Mouse (Mus musculus) embryonic facial prominence, embryonic 12.5 days (tissue): ENCODE measurements at regions not wholly inside any gene's neighbourhood (a gene's known extent, or its start where the extent isn't known, plus 50 kb on each side); places are given as distances from the start of the nearest gene placed in this dataset.

Experiments
- ATAC-seq: fragments of 200-750 bp; cut with Nextera tagmentation; 2 replicates; pipeline ENCODE4 v1.8.0; 2017; ENCODE audit not compliant: insufficient number of reproducible peaks, insufficient read depth, low FRiP score, low TSS enrichment
- H3K27ac ChIP-seq: fragments of 300-500 bp; sonication (generic); 2 replicates; pipeline ENCODE4 v1.5.1; 2016; ENCODE audit warnings: mild to moderate bottlenecking
- H3K27me3 ChIP-seq: fragments of 300-500 bp; sonication (generic); 2 replicates; pipeline ENCODE4 v1.6.1; 2016; ENCODE audit warnings: mild to moderate bottlenecking, moderate library complexity
- H3K36me3 ChIP-seq: fragments of 300-500 bp; sonication (generic); 2 replicates; pipeline ENCODE4 v1.6.1; 2016; ENCODE audit warnings: mild to moderate bottlenecking
- H3K4me1 ChIP-seq: fragments of 300-500 bp; sonication (generic); 2 replicates; pipeline ENCODE4 v1.6.1; 2016
- H3K4me2 ChIP-seq: fragments of 300-500 bp; sonication (generic); replicated peaks from 2 replicates; pipeline ENCODE4 v1.6.1; 2016; ENCODE audit warnings: mild to moderate bottlenecking, moderate library complexity
- H3K4me3 ChIP-seq: fragments of 300-500 bp; sonication (generic); 2 replicates; pipeline ENCODE4 v1.5.1; 2016; ENCODE audit warnings: mild to moderate bottlenecking
- H3K9ac ChIP-seq: fragments of 300-500 bp; sonication (generic); 2 replicates; pipeline ENCODE4 v1.6.1; 2016; ENCODE audit warnings: mild to moderate bottlenecking, moderate library complexity
- H3K9me3 ChIP-seq: fragments of 300-500 bp; sonication (generic); 2 replicates; pipeline ENCODE4 v1.6.1; 2016; ENCODE audit warnings: mild to moderate bottlenecking, moderate library complexity
- WGBS: fragments of 180-500 bp; shearing (Covaris S2); methylation state at CpG from one replicate; pipeline ENCODE4 v1.1.7; 2016; 5-methylcytosine and 5-hydroxymethylcytosine counted together

DNA sequence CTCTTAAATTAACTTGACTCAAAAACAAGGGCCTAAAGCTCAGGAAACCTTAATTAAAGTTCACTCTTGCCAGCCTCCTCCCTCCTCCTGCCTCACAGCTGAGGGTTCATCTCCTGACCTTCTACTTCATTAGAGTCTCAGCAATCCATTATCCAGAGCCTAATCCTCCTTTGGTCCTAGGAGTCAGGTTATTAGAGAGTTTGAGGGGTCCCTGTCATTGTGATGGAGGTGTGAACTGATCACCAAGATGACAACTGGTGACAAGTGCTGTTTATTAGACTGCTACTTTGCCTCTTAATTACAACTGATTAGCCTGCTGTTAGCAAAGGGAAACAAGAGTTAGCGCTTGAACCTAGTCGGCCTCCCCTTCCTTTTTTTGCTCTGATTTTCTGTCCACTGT, 481.1 kb downstream of the Ofcc1 start:
- Histone ChIP-seq H3K4me3 (no peak overlapping the region), H3K9me3 (no peaks in the 10 kb centered on the region), H3K9ac (no peak overlapping the region), H3K4me1 (no peaks in the 10 kb centered on the region), H3K4me2 (no peak overlapping the region), H3K27ac (no peak overlapping the region), H3K27me3 (peaks cover 5% of the 10 kb centered on the region; the same call in 1 of the 2 replicates), H3K36me3 (no peaks in the 10 kb centered on the region)
- ATAC-seq, result no peak
- WGBS, result 47% methylated on average over 2 of the region's 2 CpGs

GRCm38 (mm10) chr13:39877361-39878141, 483.7 kb downstream of the Ofcc1 start:
- no peaks in the 10 kb centered on the region for H3K9me3 ChIP-seq
- peak overlapping the region; percentile 15; the same call in 1 of the 2 replicates for H3K4me3 ChIP-seq
- H3K9ac ChIP-seq, result no peak overlapping the region
- H3K27ac ChIP-seq, result no peak overlapping the region
- 22% methylated on average over 16 of the region's 16 CpGs for WGBS
- no peaks in the 10 kb centered on the region for H3K36me3 ChIP-seq
- H3K4me1 ChIP-seq, result no peaks in the 10 kb centered on the region
- 0 out of 2 replicates have a peak, but pooled peaks have one; percentile 41 for ATAC-seq
- H3K27me3 ChIP-seq, result peaks cover 5% of the 10 kb centered on the region; the same call in 1 of the 2 replicates
- peak overlapping the region; percentile 42 for H3K4me2 ChIP-seq

DNA sequence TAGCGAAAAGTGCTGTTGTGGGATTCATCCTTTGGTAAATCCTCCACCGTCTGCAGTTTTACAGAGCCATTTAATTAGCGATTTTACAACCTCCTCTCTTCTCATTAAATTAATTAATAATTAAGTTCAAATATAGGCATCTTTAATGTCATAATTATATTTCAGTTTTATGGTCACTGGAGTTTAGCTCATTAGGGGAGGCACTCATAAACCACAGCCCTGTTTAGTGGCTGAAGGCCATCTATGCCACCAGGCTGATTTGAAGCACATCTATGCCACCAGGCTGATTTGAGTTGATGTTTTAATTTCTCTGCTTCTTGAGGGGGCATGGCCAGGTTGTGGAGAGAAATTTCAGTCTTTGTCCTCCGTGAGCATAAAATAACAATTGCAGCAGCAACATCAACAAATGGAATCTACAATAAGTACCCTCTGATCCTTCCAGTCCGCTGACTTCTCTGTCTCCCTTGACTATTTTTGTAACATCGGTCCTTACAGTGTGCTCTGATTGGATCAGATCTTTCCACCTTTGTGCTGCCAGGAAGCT, 508.9 kb downstream of the Ofcc1 start:
- Histone ChIP-seq H3K27ac (no peak overlapping the region), H3K36me3 (no peaks in the 10 kb centered on the region), H3K4me2 (no peak overlapping the region), H3K4me1 (no peaks in the 10 kb centered on the region), H3K4me3 (no peak overlapping the region), H3K27me3 (no peaks in the 10 kb centered on the region), H3K9ac (no peak overlapping the region), H3K9me3 (no peaks in the 10 kb centered on the region)
- WGBS, result 82% methylated on average over 6 of the region's 6 CpGs
- ATAC-seq, result no peak

DNA sequence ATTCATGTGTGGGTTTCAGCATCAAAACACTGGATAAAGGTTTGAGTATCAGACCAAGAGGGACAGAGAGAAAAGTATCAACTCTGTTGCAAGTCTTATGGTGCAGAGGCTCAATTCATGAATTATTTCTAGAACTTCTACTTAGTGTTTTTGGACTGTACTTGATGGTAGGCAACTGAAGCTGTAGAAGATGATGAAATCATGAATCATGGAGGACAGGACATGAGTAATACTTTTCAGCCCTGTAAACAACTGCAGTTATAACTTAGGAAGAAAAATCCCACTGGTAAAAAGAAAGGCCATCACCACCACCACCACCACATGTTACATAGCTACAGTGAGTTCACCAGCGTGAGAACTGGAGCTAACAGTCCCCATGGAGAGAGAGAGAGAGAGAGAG, 511.9 kb downstream of the Ofcc1 start:
- no peaks in the 10 kb centered on the region for H3K4me1 ChIP-seq
- H3K27me3 ChIP-seq, result no peaks in the 10 kb centered on the region
- H3K4me2 ChIP-seq, result no peak overlapping the region
- no peak for ATAC-seq
- H3K9ac ChIP-seq, result no peak overlapping the region
- no peak overlapping the region for H3K4me3 ChIP-seq
- no peaks in the 10 kb centered on the region for H3K9me3 ChIP-seq
- no peaks in the 10 kb centered on the region for H3K36me3 ChIP-seq
- 83% methylated on average over 1 of the region's 1 CpGs for WGBS
- H3K27ac ChIP-seq, result no peak overlapping the region

DNA sequence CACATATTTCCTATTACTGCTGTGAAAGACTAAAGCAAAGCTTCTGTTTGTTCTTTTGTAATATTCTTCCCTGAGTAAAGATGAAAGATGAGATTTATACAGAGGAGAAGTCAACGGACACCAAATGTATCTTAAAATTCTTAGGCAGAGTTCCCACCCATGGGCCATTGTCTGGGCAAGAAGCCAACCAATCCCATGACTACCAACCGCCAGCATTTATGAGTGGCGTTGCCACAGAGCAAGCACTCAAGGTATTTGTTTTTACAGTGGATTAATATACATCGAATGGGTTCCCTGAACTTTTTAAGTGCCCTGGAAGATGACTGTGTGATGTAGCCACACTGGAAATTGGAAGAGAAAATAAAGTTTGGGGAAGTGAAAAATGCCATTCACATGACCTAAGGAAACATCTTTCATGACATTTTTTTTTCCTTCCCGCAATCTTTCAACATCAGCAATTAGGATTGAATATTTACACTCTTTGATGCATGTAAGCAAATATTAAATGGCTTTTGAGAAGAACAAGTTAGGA, 525.1 kb downstream of the Ofcc1 start:
- H3K9me3 ChIP-seq, result no peaks in the 10 kb centered on the region
- no peak overlapping the region for H3K9ac ChIP-seq
- WGBS, result 60% methylated on average over 5 of the region's 5 CpGs
- ATAC-seq, result no peak
- no peaks in the 10 kb centered on the region for H3K4me1 ChIP-seq
- no peak overlapping the region for H3K4me3 ChIP-seq
- no peaks in the 10 kb centered on the region for H3K27me3 ChIP-seq
- H3K27ac ChIP-seq, result no peak overlapping the region
- H3K4me2 ChIP-seq, result no peak overlapping the region
- no peaks in the 10 kb centered on the region for H3K36me3 ChIP-seq

- Histone ChIP-seq H3K4me1 (no peaks in the 10 kb centered on the region), H3K9ac (no peak overlapping the region), H3K27ac (no peak overlapping the region), H3K9me3 (no peaks in the 10 kb centered on the region), H3K27me3 (peaks cover 2% of the 10 kb centered on the region; the same call in 1 of the 2 replicates), H3K4me3 (no peak overlapping the region), H3K36me3 (no peaks in the 10 kb centered on the region), H3K4me2 (no peak overlapping the region)
- 28% methylated on average over 5 of the region's 5 CpGs for WGBS
- no peak for ATAC-seq
These were observed 525.9 kb downstream of the Ofcc1 start for GRCm38 (mm10) chr13:39835302-39835701.

GRCm38 (mm10) chr13:39834521-39835245, 526.6 kb downstream of the Ofcc1 start:
- Histone ChIP-seq H3K4me1 (no peaks in the 10 kb centered on the region), H3K4me3 (no peak overlapping the region), H3K27ac (no peak overlapping the region), H3K9ac (no peak overlapping the region), H3K27me3 (peaks cover 4% of the 10 kb centered on the region; the same call in 1 of the 2 replicates), H3K4me2 (no peak overlapping the region), H3K36me3 (no peaks in the 10 kb centered on the region), H3K9me3 (no peaks in the 10 kb centered on the region)
- ATAC-seq, result no peak
- 72% methylated on average over 9 of the region's 9 CpGs for WGBS

GRCm38 (mm10) chr13:39823965-39824555, 537.2 kb downstream of the Ofcc1 start:
- Histone ChIP-seq H3K36me3 (no peaks in the 10 kb centered on the region), H3K9me3 (no peaks in the 10 kb centered on the region), H3K4me3 (peak overlapping the region; percentile 32), H3K27ac (no peak overlapping the region), H3K9ac (no peak overlapping the region), H3K27me3 (0 out of 2 replicates have a peak, but pooled peaks cover 6% of the 10 kb centered on the region), H3K4me1 (peaks cover 11% of the 10 kb centered on the region; the same call in 1 of the 2 replicates), H3K4me2 (peak overlapping the region; percentile 57)
- no peak for ATAC-seq
- WGBS, result 4% methylated on average over 20 of the region's 20 CpGs

DNA sequence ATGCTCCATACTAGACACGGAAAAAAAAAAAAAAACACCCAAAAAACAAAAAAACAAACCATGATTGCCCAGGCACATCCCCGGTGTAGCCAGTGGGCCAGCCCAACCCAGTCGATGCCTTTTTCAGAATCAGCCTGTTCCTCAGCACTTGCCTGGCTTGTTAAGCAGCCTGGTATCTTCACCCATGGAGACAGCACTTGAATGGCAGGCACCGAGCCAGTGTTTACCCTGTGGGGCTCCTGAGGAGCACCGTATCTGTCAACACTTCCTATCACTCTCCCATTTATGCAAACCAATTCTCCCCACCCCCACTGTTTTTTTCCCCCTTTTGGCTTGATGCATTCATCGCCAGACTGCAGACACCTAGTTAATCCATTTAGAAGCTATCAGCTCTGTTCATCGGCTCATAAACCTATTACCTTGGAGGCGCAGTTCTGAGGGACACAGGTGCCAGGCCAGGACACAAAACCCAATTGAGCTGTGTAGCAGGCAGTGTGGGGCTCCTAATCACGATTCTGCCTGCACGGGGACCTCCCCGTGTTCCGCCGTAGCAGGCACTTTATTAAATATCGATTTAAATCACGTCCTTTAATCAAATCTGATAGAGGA, 537.8 kb downstream of the Ofcc1 start:
- 27% methylated on average over 15 of the region's 15 CpGs for WGBS
- Histone ChIP-seq H3K27me3 (0 out of 2 replicates have a peak, but pooled peaks cover 6% of the 10 kb centered on the region), H3K9me3 (no peaks in the 10 kb centered on the region), H3K4me1 (peaks cover 11% of the 10 kb centered on the region; the same call in 1 of the 2 replicates), H3K4me2 (peak overlapping the region; percentile 57), H3K9ac (no peak overlapping the region), H3K4me3 (peak overlapping the region; percentile 32), H3K27ac (no peak overlapping the region), H3K36me3 (no peaks in the 10 kb centered on the region)
- ATAC-seq, result no peak; the same call in 1 of the 2 replicates

GRCm38 (mm10) chr13:39774554-39774953, 586.7 kb downstream of the Ofcc1 start:
- no peaks in the 10 kb centered on the region for H3K27me3 ChIP-seq
- no peak overlapping the region for H3K9ac ChIP-seq
- WGBS, result 67% methylated on average over 5 of the region's 5 CpGs
- H3K36me3 ChIP-seq, result no peaks in the 10 kb centered on the region
- no peak overlapping the region for H3K4me3 ChIP-seq
- H3K27ac ChIP-seq, result no peak overlapping the region
- no peak for ATAC-seq
- H3K4me2 ChIP-seq, result no peak overlapping the region
- H3K9me3 ChIP-seq, result no peaks in the 10 kb centered on the region
- H3K4me1 ChIP-seq, result no peaks in the 10 kb centered on the region

DNA sequence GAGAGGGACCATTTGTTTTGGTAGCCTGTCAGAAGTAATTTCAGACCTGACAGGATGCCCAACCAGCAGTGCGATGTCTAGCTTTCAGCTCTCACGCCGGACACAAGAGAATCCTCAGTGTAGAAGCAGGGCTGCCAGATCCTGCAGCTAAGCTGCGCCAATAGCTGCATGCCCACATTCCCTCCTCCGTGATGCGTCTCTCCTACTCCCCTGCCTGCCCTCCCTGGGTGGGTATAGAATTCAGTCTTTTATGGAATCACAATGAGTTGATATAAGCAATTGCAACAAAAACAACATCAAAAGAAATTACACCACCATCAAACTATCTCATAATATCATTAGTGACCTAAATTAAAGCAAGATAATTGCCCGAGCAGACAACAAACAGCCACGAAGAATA, 587.1 kb downstream of the Ofcc1 start:
- Histone ChIP-seq H3K27me3 (no peaks in the 10 kb centered on the region), H3K4me2 (no peak overlapping the region), H3K4me1 (no peaks in the 10 kb centered on the region), H3K36me3 (no peaks in the 10 kb centered on the region), H3K9me3 (no peaks in the 10 kb centered on the region), H3K9ac (no peak overlapping the region), H3K27ac (no peak overlapping the region), H3K4me3 (no peak overlapping the region)
- no peak for ATAC-seq
- WGBS, result 66% methylated on average over 8 of the region's 8 CpGs
